Mouse (Mus musculus) midbrain, embryonic 16.5 days (tissue): ENCODE results near the gene Irf6. TPM values are rescaled to one million over a fixed set of nuclear protein-coding genes. Genes with fewer than 3 reads are reported as not detected.

Experiments
- ATAC-seq: fragments of 200-750 bp; cut with Nextera tagmentation; 2 replicates; pipeline ENCODE4 v1.8.0; 2017; ENCODE audit warnings: moderate TSS enrichment
- H3K27ac ChIP-seq: fragments of 300-500 bp; sonication (generic); 2 replicates; pipeline ENCODE4 v1.5.1; 2014; ENCODE audit warnings: mild to moderate bottlenecking, low read length, mixed read lengths
- H3K27me3 ChIP-seq: fragments of 300-500 bp; sonication (generic); 2 replicates; pipeline ENCODE4 v1.6.1; 2014; ENCODE audit warnings: low read depth, low read length, mixed read lengths; ENCODE audit not compliant: control insufficient read depth, insufficient read depth
- H3K36me3 ChIP-seq: fragments of 300-500 bp; sonication (generic); 2 replicates; pipeline ENCODE4 v1.6.1; 2014; ENCODE audit warnings: mild to moderate bottlenecking, low read length, moderate library complexity, mixed read lengths; ENCODE audit not compliant: control insufficient read depth, insufficient read depth
- H3K4me1 ChIP-seq: fragments of 300-500 bp; sonication (generic); 2 replicates; pipeline ENCODE4 v1.6.1; 2014; ENCODE audit warnings: mild to moderate bottlenecking, low read length, mixed read lengths; ENCODE audit not compliant: control insufficient read depth, insufficient read depth
- H3K4me2 ChIP-seq: fragments of 300-500 bp; sonication (generic); 2 replicates; pipeline ENCODE4 v1.6.1; 2014; ENCODE audit warnings: mild to moderate bottlenecking, low read length, mixed read lengths
- H3K4me3 ChIP-seq: fragments of 300-500 bp; sonication (generic); 2 replicates; pipeline ENCODE4 v1.5.1; 2014; ENCODE audit warnings: low read depth, mild to moderate bottlenecking, low read length, moderate library complexity, mixed read lengths
- H3K9ac ChIP-seq: fragments of 300-500 bp; sonication (generic); 2 replicates; pipeline ENCODE4 v1.6.1; 2014; ENCODE audit warnings: low read depth, low read length, mixed read lengths
- H3K9me3 ChIP-seq: fragments of 300-500 bp; sonication (generic); replicated peaks from 2 replicates; pipeline ENCODE4 v1.6.1; 2014; ENCODE audit warnings: mild to moderate bottlenecking, low read length, mixed read lengths; ENCODE audit not compliant: control insufficient read depth, poor library complexity, severe bottlenecking
- WGBS: fragments of 180-500 bp; shearing (Covaris S2); extraction: QIAGEN DNeasy Blood & Tissue Kit; methylation state at CpG from one replicate; pipeline ENCODE4 v1.1.7; 2014; 5-methylcytosine and 5-hydroxymethylcytosine counted together
- polyA plus RNA-seq: library from polyadenylated mRNA; unstranded; fragments of >200 nt; fragmentation: Nextera tagmentation; extraction: Ambion mirVana; gene quantifications from 2 replicates; pipeline ENCODE4 v1.2.1, GENCODE M21; 2015

The Irf6 gene
- polyA plus RNA-seq, 1 experiment from 2014 or later = 0.67 TPM

- Histone ChIP-seq H3K36me3 (no peaks in the 10 kb centered on the region), H3K27me3 (no peaks in the 10 kb centered on the region), H3K27ac (no peak overlapping the region), H3K9ac (no peak overlapping the region), H3K9me3 (no peaks in the 10 kb centered on the region), H3K4me2 (no peak overlapping the region), H3K4me3 (no peak overlapping the region), H3K4me1 (no peaks in the 10 kb centered on the region)
- 77% methylated on average over 5 of the region's 5 CpGs for WGBS
- ATAC-seq = no peak
These were observed 67.5 kb downstream of the Irf6 start for GRCm38 (mm10) chr1:193220408-193220807.

Other genes with a start within 250 kb of the Irf6 start
- 6.9 and 8.2 TPM in 2 replicates for gene Syt14, start 117.3 kb upstream of the Irf6 start, polyA plus RNA-seq
- gene Diexf, start 22.8 kb upstream of the Irf6 start, polyA plus RNA-seq = 8.9 and 9.7 TPM in 2 replicates
- 12.6 and 12.9 TPM in 2 replicates for gene A130010J15Rik, start 14.9 kb downstream of the Irf6 start, polyA plus RNA-seq
- gene Traf3ip3, start 48.6 kb downstream of the Irf6 start, polyA plus RNA-seq = 0.77 and 1.1 TPM in 2 replicates
- 0.67 and 0.75 TPM in 2 replicates for gene Lamb3, start 54.6 kb downstream of the Irf6 start, polyA plus RNA-seq
- gene Hsd11b1, start 111.0 kb downstream of the Irf6 start, polyA plus RNA-seq = 0.39 and 0.55 TPM in 2 replicates
- gene G0s2, start 120.1 kb downstream of the Irf6 start, polyA plus RNA-seq = 5.1 and 6.9 TPM in 2 replicates
- gene Camk1g, start 217.2 kb downstream of the Irf6 start, polyA plus RNA-seq = 53.5 and 54.1 TPM in 2 replicates